Mouse (Mus musculus) midbrain, postnatal 0 days (tissue): ENCODE measurements at regions not wholly inside any gene's neighbourhood (a gene's known extent, or its start where the extent isn't known, plus 50 kb on each side); places are given as distances from the start of the nearest gene placed in this dataset.

Experiments used
- ATAC-seq: fragments of 200-750 bp; cut with Nextera tagmentation; 2 replicates; pipeline ENCODE4 v1.8.0; 2017; ENCODE audit warnings: moderate number of reproducible peaks, mild to moderate bottlenecking, moderate TSS enrichment, moderate library complexity; ENCODE audit not compliant: low FRiP score
- DNase-seq: peaks from one replicate; pipeline ENCODE4 v3.0.0-alpha.2; 2015; ENCODE audit warnings: low spot score
- H3K27ac ChIP-seq: fragments of 300-500 bp; sonication (generic); 2 replicates; pipeline ENCODE4 v1.5.1; 2014; ENCODE audit warnings: low read depth, mild to moderate bottlenecking, low read length, mixed read lengths
- H3K27me3 ChIP-seq: fragments of 300-500 bp; sonication (generic); 2 replicates; pipeline ENCODE4 v1.6.1; 2014; ENCODE audit warnings: low read length, control low read depth, mixed read lengths; ENCODE audit not compliant: insufficient read depth
- H3K36me3 ChIP-seq: fragments of 300-500 bp; sonication (generic); 2 replicates; pipeline ENCODE4 v1.6.1; 2014; ENCODE audit warnings: low read length, control low read depth, mixed read lengths; ENCODE audit not compliant: insufficient read depth
- H3K4me1 ChIP-seq: fragments of 300-500 bp; sonication (generic); 2 replicates; pipeline ENCODE4 v1.6.1; 2014; ENCODE audit warnings: mild to moderate bottlenecking, control low read depth, antibody characterized with exemption, low read length, mixed read lengths; ENCODE audit not compliant: insufficient read depth
- H3K4me2 ChIP-seq: fragments of 300-500 bp; sonication (generic); 2 replicates; pipeline ENCODE4 v1.6.1; 2014; ENCODE audit warnings: low read depth, mild to moderate bottlenecking, low read length, mixed read lengths; ENCODE audit not compliant: poor library complexity, severe bottlenecking
- H3K4me3 ChIP-seq: fragments of 300-500 bp; sonication (generic); 2 replicates; pipeline ENCODE4 v1.5.1; 2014; ENCODE audit warnings: low read depth, mild to moderate bottlenecking, low read length, moderate library complexity
- H3K9ac ChIP-seq: fragments of 300-500 bp; sonication (generic); replicated peaks from 2 replicates; pipeline ENCODE4 v1.6.1; 2014; ENCODE audit warnings: mild to moderate bottlenecking, low read length, moderate library complexity, mixed read lengths; ENCODE audit not compliant: poor library complexity, severe bottlenecking
- H3K9me3 ChIP-seq: fragments of 300-500 bp; sonication (generic); 2 replicates; pipeline ENCODE4 v1.6.1; 2016; ENCODE audit warnings: low read length, control low read depth
- CTCF ChIP-seq: IDR thresholded peaks from 2 replicates; pipeline ENCODE4 v1.5.1; 2016; ENCODE audit warnings: antibody characterized with exemption, mild to moderate bottlenecking
- WGBS: fragments of 180-500 bp; shearing (Covaris S2); extraction: QIAGEN DNeasy Blood & Tissue Kit; methylation state at CpG from one replicate; pipeline ENCODE4 v1.1.7; 2014; 5-methylcytosine and 5-hydroxymethylcytosine counted together

DNA sequence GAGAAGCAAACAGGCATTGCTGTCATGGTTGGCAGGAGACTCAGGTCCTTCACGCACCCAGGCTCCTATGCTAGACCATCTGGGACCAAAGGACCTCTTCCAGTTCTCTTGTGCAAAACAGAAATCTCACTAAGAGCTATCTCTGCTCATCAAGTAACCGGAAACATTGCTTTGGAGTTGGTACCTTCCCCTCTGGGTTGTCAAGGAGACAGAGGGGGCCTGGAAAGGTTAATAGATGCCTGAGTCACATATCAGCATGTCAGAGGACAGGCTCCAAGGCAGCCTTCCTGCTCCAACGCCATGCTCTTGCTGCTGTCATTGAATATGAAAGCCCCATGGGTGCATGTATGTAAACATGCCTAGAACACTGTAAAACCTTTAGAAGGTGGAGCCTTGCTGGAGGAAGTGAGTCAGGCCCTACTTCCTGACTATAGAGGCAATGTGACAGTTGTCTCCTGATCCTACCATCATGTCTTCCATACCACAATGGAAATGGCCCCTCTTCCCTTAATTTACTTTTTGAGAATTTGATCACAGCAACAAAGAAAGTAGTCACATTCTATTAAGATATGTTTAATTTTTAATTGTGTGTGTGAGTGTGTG lies 103.8 kb downstream of the Hlx start:
- ATAC-seq (no peak), DNase-seq (no peak)
- Histone ChIP-seq H3K27ac (no peak overlapping the region), H3K9ac (no peak overlapping the region), H3K4me1 (no peaks in the 10 kb centered on the region), H3K27me3 (no peaks in the 10 kb centered on the region), H3K4me2 (no peak overlapping the region), H3K9me3 (no peaks in the 10 kb centered on the region), H3K36me3 (no peaks in the 10 kb centered on the region), H3K4me3 (no peak overlapping the region)
- no peak for TF ChIP-seq CTCF
- WGBS, result 80% methylated on average over 3 of the region's 3 CpGs

DNA sequence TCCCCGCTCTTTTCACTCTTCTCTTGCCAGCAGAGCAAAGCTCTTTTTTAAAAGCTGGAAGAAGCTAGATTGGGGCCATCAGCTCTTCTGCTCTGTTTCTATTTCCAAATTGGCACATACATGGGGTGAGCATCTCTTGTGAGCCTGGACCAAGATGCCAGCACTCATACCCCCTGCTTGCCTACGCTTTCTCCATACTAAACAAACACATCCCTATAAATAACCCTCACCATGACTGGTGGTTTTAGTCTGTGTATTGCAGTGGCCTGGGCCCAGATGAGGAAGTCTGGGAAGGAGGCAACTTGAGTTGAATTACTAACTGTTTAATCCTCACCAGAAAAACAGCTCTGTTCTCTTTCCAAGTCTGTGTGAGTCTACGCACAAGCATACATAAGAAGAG lies 110.0 kb downstream of the Hlx start:
- no peak for ATAC-seq
- Histone ChIP-seq H3K9me3 (no peaks in the 10 kb centered on the region), H3K4me2 (no peak overlapping the region), H3K4me1 (no peaks in the 10 kb centered on the region), H3K9ac (no peak overlapping the region), H3K27ac (no peak overlapping the region), H3K36me3 (no peaks in the 10 kb centered on the region), H3K27me3 (no peaks in the 10 kb centered on the region), H3K4me3 (no peak overlapping the region)
- TF ChIP-seq CTCF, result no peak
- 84% methylated on average over 3 of the region's 3 CpGs for WGBS
- DNase-seq, result no peak

DNA sequence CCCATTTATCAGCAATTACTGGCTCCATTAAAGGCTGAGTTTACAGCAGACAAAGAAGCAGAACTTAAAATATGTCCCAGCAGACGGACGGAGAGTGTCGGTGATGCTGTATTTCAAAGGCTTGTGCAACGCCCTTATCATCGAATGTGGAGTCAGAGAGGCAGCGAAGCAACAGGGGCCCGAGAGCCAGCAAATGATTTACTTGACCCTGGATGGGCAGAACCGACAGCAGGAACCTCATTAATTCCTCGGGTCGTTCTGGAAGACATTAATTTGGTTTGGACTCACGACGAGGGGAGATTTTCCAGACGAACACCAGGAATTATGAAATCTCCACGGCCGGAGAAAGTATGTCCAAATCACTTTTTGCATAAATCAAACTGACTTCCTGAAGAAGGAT lies 110.5 kb downstream of the Hlx start:
- H3K4me2 ChIP-seq, result no peak overlapping the region
- H3K27ac ChIP-seq, result no peak overlapping the region
- H3K27me3 ChIP-seq, result no peaks in the 10 kb centered on the region
- no peaks in the 10 kb centered on the region for H3K9me3 ChIP-seq
- H3K4me1 ChIP-seq, result no peaks in the 10 kb centered on the region
- ATAC-seq, result no peak
- H3K36me3 ChIP-seq, result no peaks in the 10 kb centered on the region
- no peak for DNase-seq
- no peak overlapping the region for H3K9ac ChIP-seq
- WGBS, result 88% methylated on average over 15 of the region's 15 CpGs
- H3K4me3 ChIP-seq, result no peak overlapping the region
- no peak for TF ChIP-seq CTCF

DNA sequence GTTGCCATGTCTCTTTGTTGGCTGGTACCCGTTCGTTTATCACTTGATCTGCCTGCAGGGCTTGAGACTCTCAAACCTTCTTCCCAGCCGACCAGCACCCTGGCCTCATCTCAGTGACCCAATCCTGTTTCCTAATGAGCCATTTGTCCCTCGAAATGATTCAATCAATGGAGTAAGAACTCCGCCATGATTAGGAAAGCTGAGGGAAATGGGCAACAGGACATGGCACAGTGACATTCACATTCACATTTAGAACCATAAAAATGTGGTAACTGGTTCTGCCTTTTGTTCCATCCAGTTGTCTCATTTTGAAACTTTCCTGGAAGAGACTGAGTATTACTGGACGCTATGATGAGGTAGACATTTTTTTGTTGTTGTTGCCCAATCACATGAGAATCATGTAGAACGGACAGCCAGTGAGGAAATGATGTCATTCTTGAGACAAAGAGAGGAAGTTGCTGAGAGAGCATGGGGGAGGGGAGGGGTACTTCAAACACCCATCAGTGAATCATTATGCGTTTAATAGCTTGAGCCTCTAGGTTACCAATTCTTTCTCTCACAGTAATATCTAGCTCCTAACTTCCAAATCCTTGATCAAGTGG lies 114.5 kb downstream of the Hlx start:
- Histone ChIP-seq H3K27me3 (no peaks in the 10 kb centered on the region), H3K36me3 (no peaks in the 10 kb centered on the region), H3K4me1 (no peaks in the 10 kb centered on the region), H3K4me3 (no peak overlapping the region), H3K4me2 (no peak overlapping the region), H3K27ac (no peak overlapping the region), H3K9ac (no peak overlapping the region), H3K9me3 (no peaks in the 10 kb centered on the region)
- TF ChIP-seq CTCF, result no peak
- 92% methylated on average over 8 of the region's 8 CpGs for WGBS
- ATAC-seq (no peak), DNase-seq (no peak)

DNA sequence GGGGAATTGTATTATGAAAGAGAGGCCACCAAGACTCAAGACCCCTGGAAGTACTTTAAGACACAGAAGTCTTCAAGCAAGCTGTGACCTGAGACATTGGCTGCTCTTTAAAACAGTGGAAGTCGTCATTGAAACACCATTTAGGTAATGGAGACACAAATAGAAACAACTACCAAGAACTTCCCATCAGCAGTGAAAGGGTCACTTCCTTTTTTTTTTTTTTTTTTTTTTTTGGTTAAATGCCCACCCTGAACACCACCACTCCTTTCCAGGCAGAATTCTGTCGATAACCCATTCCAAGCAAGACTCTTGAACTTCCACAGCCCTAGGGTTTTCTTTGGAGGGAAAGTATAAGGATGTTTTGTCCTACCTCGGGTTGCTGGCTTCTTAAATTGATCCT lies 116.4 kb downstream of the Hlx start:
- DNase-seq, result no peak
- no peaks in the 10 kb centered on the region for H3K27me3 ChIP-seq
- no peak for ATAC-seq
- no peak overlapping the region for H3K4me3 ChIP-seq
- H3K27ac ChIP-seq, result no peak overlapping the region
- no peaks in the 10 kb centered on the region for H3K9me3 ChIP-seq
- TF ChIP-seq CTCF, result no peak
- 76% methylated on average over 3 of the region's 3 CpGs for WGBS
- H3K9ac ChIP-seq, result no peak overlapping the region
- no peaks in the 10 kb centered on the region for H3K36me3 ChIP-seq
- no peaks in the 10 kb centered on the region for H3K4me1 ChIP-seq
- H3K4me2 ChIP-seq, result no peak overlapping the region

DNA sequence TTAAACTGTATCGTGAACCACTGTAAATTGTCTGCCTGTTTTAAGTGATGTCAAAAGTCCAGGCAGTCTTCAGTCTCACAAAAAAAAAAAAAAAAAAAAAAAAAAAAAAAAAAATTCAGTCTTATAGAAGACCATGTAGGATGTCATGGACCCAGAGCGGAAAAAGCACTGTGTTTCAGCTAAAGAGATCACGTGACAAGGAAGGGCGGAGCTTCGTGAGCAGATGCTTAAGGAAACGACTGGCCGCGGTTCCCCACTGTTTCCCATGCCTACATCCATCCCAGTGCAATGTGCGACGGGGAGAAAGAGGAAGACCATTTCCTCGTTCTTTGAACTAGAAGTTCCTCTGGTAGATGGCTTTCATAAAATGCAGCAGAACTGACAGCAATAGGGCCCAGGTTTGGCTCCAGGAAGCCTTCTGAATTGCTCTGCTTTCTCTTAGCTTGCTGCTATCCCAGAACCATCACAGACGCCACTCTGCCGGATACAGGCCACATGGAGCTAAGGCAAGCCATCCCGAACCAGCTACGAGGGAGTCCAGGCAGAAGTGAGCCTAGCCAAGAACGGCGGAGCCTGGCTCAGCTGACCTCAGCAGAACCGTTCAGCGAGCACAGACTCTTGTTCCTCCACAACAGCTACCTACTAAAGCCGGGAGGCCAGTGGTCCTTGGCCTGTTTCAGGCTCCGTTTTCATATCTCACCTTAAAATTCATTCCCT lies 117.6 kb downstream of the Hlx start:
- 86% methylated on average over 21 of the region's 21 CpGs for WGBS
- Histone ChIP-seq H3K4me1 (no peaks in the 10 kb centered on the region), H3K4me3 (no peak overlapping the region), H3K4me2 (no peak overlapping the region), H3K9ac (no peak overlapping the region), H3K36me3 (no peaks in the 10 kb centered on the region), H3K27me3 (no peaks in the 10 kb centered on the region), H3K27ac (no peak overlapping the region), H3K9me3 (no peaks in the 10 kb centered on the region)
- ATAC-seq (no peak), DNase-seq (no peak)
- no peak for TF ChIP-seq CTCF
